In genomic region chr10:127262548-127263398, GRCm38 (mm10) we compare ENCODE assay signal across 8 mouse cellular contexts. TPM values are rescaled to one million over a fixed set of nuclear protein-coding genes. Genes with fewer than 3 reads are reported as not detected.
DNase-seq lines count a peak whose midpoint lies in the region; ATAC-seq and TF ChIP-seq lines count a peak whose summit lies in the region.

Gene Kif5a (minus strand): TSS chr10:127263348.

- TF ChIP-seq CTCF in kidney, postnatal 0 days (IDR thresholded peaks at IDR 0.05; ENCODE audit: low read depth): no peak

- no peaks in the 10 kb centered on the region for H3K9me3 ChIP-seq in forebrain, embryonic 13.5 days (replicated peaks)
- H3K9me3 ChIP-seq in kidney, postnatal 0 days (replicated peaks; ENCODE audit: low read length): no peaks in the 10 kb centered on the region
- H3K9me3 ChIP-seq in liver, embryonic 11.5 days (ENCODE audit: control insufficient read depth, low read length): no peaks in the 10 kb centered on the region

- peak within 1 kb of the TSS; percentile 84 for H3K9ac ChIP-seq in forebrain, embryonic 13.5 days
- H3K9ac ChIP-seq in kidney, postnatal 0 days (ENCODE audit: low read depth, low read length): peak within 1 kb of the TSS; percentile 44; the same call in 1 of the 2 replicates
- peak within 1 kb of the TSS; percentile 35; the same call in 1 of the 2 replicates for H3K9ac ChIP-seq in liver, embryonic 11.5 days (ENCODE audit: low read depth, low read length)

- peak within 1 kb of the TSS; percentile 85 for H3K27ac ChIP-seq in forebrain, embryonic 13.5 days
- no peak within 1 kb of the TSS for H3K27ac ChIP-seq in kidney, postnatal 0 days
- no peak within 1 kb of the TSS for H3K27ac ChIP-seq in liver, embryonic 11.5 days (ENCODE audit: low read depth, low read length)

- H3K4me1 ChIP-seq in forebrain, embryonic 13.5 days: peaks cover 51% of the 10 kb centered on the region
- peaks cover 17% of the 10 kb centered on the region for H3K4me1 ChIP-seq in kidney, postnatal 0 days (replicated peaks; ENCODE audit: insufficient read depth, low read length)
- peaks cover 14% of the 10 kb centered on the region for H3K4me1 ChIP-seq in liver, embryonic 11.5 days (replicated peaks; ENCODE audit: control insufficient read depth, insufficient read depth, low read length)

- WGBS in forebrain, embryonic 13.5 days: under 1% methylated on average over 47 of the region's 53 CpGs
- WGBS in kidney, postnatal 0 days: 1% methylated on average over 53 of the region's 53 CpGs
- WGBS in liver, embryonic 11.5 days: 3% methylated on average over 53 of the region's 53 CpGs

- H3K36me3 ChIP-seq in forebrain, embryonic 13.5 days (ENCODE audit: poor library complexity, severe bottlenecking): peaks cover 3% of the 10 kb centered on the region; the same call in 1 of the 2 replicates
- no peaks in the 10 kb centered on the region for H3K36me3 ChIP-seq in kidney, postnatal 0 days (ENCODE audit: insufficient read depth, low read length)
- no peaks in the 10 kb centered on the region for H3K36me3 ChIP-seq in liver, embryonic 11.5 days (ENCODE audit: control insufficient read depth, insufficient read depth, low read length)

- intact Hi-C loops in gastrocnemius, postnatal 14 days (cut with DNase I; ENCODE audit: low total_unique reads): no loop called here

- H3K4me2 ChIP-seq in forebrain, embryonic 13.5 days: peak within 1 kb of the TSS; percentile 81
- peak within 1 kb of the TSS; percentile 73 for H3K4me2 ChIP-seq in kidney, postnatal 0 days (ENCODE audit: low read length)
- H3K4me2 ChIP-seq in liver, embryonic 11.5 days: peak within 1 kb of the TSS; percentile 91

- 0 out of 2 replicates have a peak, but pooled peaks cover 8% of the 10 kb centered on the region for H3K27me3 ChIP-seq in forebrain, embryonic 13.5 days
- H3K27me3 ChIP-seq in kidney, postnatal 0 days (ENCODE audit: insufficient read depth, low read length): 0 out of 2 replicates have a peak, but pooled peaks cover 6% of the 10 kb centered on the region
- peaks cover 25% of the 10 kb centered on the region for H3K27me3 ChIP-seq in liver, embryonic 11.5 days (replicated peaks; ENCODE audit: control insufficient read depth, insufficient read depth, low read length)

- H3K4me3 ChIP-seq in forebrain, embryonic 13.5 days: peak within 1 kb of the TSS; percentile 66
- peak within 1 kb of the TSS; percentile 33 for H3K4me3 ChIP-seq in kidney, postnatal 0 days (replicated peaks; ENCODE audit: low read depth, low read length)
- H3K4me3 ChIP-seq in liver, embryonic 11.5 days (ENCODE audit: low read depth, low read length): peak within 1 kb of the TSS; percentile 52

- ATAC-seq in forebrain, embryonic 13.5 days: peak; percentile 46
- ATAC-seq in kidney, postnatal 0 days (replicated peaks; ENCODE audit: low FRiP score, low read depth): no peak
- ATAC-seq in liver, embryonic 11.5 days (replicated peaks; ENCODE audit: low FRiP score): no peak

- DNase-seq in layer of hippocampus, adult 11-12 months (ENCODE audit: low spot score): peak; percentile 68
- DNase-seq in layer of hippocampus, adult 9-10 months (ENCODE audit: low spot score): no peak
- DNase-seq in brain, adult 2 months (ENCODE audit: low read depth, low spot score): peak; percentile 87
- DNase-seq in kidney, postnatal 0 days (ENCODE audit: low spot score): no peak
- no peak for DNase-seq in liver, embryonic 11.5 days (ENCODE audit: low spot score)
- DNase-seq in retina, embryonic 14.5 days (ENCODE audit: low spot score): peak; percentile 65
- no peak for DNase-seq in gastrocnemius, postnatal 14 days

RNA-seq across cellular contexts. Expression of gene Kif5a, which starts in this region (rescaled TPM):
- polyA plus RNA-seq in forebrain, embryonic 13.5 days (2015; fragmentation: Nextera tagmentation; extraction: Ambion mirVana): 45.4 and 47.6 TPM in 2 replicates
- 0.28 and 0.47 TPM in 2 replicates for polyA plus RNA-seq in kidney, postnatal 0 days (2015; fragmentation: Nextera tagmentation; extraction: Ambion mirVana)
- 1.3 and 1.4 TPM in 2 replicates for polyA plus RNA-seq in liver, embryonic 11.5 days (2014; fragmentation: Nextera tagmentation; extraction: Ambion mirVana)
- total RNA-seq in gastrocnemius, postnatal 14 days (2021): under 1 TPM; 0.45 to 0.53 TPM

Comparison
In these comparisons a context has a peak if more than half of its experiments do, and no peak if none do; other contexts are left out.
1. RNA of gene Kif5a (polyA plus RNA-seq): 45.4 to 47.6 TPM in forebrain, embryonic 13.5 days; 1.3 to 1.4 TPM in liver, embryonic 11.5 days and 0.28 to 0.47 TPM in kidney, postnatal 0 days; every median in the first group is over 10 times any median in the second.
2. DNase-seq: peak in layer of hippocampus, adult 11-12 months (single experiment), brain, adult 2 months (single experiment) and retina, embryonic 14.5 days (single experiment); none in layer of hippocampus, adult 9-10 months (single experiment), kidney, postnatal 0 days (single experiment), liver, embryonic 11.5 days (single experiment) and gastrocnemius, postnatal 14 days (single experiment).
3. Peak in every context shown above with its lines, with median percentiles within 50 percentile points of each other: H3K4me2 ChIP-seq, H3K4me3 ChIP-seq and H3K9ac ChIP-seq.